Mouse (Mus musculus) adrenal gland, postnatal 36 days (tissue): ENCODE measurements at regions not wholly inside any gene's neighbourhood (a gene's known extent, or its start where the extent isn't known, plus 50 kb on each side); places are given as distances from the start of the nearest gene placed in this dataset.

Experiments
- DNase-seq, 2 experiments: peaks; one replicate each; pipeline ENCODE4 v3.0.0; 2021; ENCODE audit warnings: mixed read lengths in 1 of 2

- peak; percentile 6 to 29 for DNase-seq
Measured at GRCm38 (mm10) chr9:122568691-122569441, 178.3 kb upstream of the Topaz1 start.

DNA sequence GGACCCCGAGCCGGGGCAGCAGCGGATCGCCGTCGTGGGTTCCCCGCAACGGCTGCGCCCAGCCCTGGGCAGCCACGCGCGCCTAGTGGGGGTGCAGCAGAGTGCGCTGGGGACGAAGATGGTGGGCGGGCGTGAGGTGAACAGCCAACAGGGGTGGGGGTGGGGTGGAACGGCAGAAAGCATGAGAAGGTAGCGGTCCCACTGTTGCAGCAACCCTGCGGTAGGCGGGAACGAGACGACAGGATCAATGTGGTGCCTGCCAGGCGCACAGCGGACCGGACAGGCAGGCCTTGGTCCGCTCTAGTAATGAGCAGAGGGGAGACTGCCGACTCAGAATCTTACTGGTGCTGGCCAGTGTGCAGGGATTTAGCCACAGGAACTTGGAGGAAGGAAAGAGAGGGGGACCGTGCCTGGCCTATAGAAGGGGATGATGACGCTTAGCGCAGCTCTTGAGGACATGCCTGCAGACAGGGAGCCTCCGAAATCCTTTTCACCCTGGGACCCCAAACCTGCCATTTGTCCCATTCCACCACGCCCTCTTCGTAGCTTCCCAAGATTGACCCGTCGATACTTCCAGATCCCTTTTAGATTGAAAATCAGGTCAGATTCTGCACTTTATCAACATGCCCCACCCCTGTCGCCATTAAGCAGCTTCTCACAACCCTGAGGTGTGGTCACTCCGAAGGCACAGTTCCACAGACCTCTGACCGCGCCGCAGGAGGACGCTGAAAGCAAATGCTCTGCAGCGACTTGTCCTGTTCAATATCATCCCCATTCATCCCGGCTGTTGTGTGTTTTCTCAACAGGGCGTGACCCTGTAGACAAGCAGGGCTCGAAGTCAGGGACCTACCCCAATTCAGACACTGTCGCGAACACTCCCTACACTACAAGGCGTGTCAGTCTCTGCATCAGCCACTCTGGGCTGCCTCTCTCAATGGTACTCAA is 177.4 kb upstream of the Topaz1 start:
- DNase-seq, result no peak

GRCm38 (mm10) chr9:122571001-122571400 is 176.1 kb upstream of the Topaz1 start:
- no peak for DNase-seq

DNA sequence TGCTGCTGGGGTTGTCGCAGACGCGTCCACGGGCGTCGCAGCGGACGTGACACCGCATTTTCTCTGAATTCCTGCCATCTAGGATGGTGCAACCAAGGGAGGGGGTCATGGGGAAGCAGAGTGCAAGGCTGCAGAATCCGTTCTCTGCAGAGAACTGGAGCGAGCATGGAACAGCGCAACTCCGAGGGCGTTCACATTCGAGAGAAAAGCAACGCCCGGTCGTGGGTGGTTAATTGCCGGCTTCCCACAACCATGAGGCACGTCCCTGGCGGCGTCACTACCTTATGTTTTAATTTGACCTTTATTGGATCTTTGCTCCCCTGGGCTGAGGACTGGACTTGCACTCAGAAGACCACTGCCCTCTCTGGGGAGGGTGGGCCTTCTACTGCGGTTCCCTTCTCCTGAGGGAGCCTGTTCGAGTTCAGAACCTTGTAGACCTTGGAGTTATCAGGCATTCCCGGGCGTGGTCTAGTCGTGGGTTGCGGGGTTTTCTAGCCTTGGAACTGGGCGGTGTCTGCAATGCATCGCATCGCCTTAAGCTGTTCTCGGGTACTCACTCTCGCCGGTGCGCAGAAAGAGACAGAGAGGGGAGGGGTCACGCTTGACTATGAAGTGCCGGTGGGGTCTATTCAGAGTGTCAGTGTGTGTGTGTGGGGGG is 175.6 kb upstream of the Topaz1 start:
- no peak for DNase-seq

DNA sequence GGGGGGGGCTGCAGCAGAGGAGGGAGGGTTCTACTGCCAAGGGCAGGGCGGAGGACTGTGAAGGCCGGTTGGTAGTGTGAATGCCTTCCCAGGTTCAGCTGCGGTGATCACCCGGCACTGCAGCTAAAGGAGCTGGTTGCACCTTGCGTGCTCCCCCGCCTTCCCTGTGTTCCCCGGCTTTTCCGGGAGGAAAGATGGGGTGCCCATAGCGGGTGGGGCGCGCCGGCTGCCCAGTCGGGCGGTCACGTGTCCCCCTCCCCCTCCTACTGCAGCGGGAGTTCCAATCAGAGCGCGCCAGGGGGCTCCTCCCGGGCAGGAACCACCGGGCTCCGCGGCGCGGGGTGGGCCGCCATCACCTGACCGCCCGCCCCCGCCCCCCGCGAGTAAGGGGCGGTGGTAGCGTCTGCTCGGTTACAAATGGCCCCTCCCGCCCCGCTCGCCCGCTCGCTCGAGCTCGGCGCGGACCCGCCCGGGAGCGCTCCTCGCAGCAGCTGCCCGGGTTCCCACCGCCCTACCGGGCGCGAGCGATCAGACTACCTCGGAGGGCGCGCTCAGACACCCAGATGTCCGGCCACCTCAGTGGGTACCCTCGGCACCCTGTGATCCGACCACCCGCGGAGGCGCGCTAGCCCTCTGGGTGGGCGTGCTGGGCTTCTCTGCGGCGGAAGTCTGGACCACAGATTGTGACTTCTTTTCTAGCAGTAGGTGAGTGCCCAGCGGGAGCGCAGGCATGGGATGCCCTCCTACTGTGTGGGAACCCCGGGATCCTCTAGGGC is 174.9 kb upstream of the Topaz1 start:
- DNase-seq, result peak; percentile 65 to 66

DNA sequence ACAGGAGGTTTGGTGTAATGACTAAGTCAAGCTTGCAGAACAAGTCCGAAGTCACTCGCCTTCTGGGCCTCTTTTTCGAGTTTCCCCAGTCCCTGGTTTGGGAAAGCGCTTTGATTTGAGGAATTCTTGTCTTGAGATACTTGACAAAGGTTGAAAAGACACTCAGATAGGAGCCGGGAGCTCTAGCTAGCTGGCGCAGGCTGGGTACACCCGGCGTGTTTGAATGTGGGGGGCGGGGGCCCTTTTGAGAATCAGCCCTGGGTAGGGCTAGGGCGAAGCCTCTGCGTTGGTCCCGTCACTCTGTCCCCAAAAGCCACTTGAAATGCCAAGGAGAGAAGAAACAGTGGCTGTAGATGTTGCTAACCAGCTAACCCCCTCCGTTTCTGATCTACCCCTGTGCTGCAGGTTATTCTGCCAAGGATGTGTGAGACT is 174.3 kb upstream of the Topaz1 start:
- no peak for DNase-seq

GRCm38 (mm10) chr9:122585228-122585627 is 161.9 kb upstream of the Topaz1 start:
- DNase-seq, result no peak

- DNase-seq, result no peak
Measured at GRCm38 (mm10) chr9:122586421-122586820, 160.7 kb upstream of the Topaz1 start.

DNA sequence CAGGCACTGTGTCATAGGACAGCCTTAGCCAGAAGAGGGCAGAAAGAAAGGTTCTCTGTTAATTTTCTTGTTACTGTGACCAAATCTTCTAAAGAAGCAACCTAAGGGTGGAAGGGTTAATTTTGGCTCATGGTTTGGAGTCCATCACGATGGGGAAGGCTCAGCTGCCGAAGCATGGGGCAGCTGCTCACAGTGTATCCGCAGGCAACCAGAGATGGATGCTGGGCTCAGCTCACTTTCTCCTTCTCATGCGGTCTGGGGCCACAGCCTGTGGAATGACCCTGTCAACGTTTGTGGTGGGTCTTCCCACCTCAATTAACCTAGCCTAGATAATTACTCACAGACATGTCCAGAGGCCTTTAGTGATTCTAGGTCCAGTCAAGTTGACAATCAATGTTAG is 160.2 kb upstream of the Topaz1 start:
- no peak for DNase-seq

- no peak for DNase-seq
Measured at GRCm38 (mm10) chr9:122588246-122588645, 158.9 kb upstream of the Topaz1 start.

DNA sequence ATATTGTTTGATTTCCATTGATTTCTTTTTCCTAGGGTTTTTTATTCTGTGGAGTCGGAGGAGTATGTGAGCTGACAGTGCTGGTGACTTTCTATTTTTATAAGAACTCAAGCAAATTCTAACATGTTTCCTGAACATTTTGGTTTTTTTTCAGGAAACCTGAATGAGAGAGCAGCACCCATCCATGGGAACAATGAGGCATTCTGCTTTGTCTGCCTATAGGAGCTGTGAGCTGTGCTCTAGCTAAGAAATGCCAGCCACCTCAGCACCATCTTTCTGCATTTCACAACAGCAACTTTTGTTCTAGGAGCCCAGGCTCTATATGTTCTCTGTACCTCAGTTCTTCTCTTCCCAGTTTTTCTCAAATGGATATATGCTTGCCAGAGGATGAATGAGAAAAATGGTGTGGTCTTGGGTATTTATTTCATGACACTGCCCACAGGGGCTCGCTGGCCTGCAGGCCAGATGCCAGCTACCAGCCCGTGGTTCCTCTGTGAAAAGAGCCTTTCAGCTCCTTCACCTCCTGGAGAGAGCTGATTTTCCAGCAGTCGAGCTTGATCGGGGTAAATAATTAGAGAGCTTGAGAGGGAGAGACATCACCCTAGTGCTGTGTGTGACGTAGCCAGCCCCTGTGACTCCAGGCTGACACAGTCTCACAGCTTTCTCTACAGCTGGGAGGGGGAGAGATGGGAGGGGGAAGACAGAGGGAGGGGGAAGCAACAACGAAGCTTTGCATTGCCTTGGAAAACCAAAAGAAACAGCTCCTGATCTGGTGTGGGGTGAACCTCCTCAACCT is 154.1 kb upstream of the Topaz1 start:
- DNase-seq, result no peak

GRCm38 (mm10) chr9:122595120-122595943 is 151.8 kb upstream of the Topaz1 start:
- DNase-seq, result no peak

DNA sequence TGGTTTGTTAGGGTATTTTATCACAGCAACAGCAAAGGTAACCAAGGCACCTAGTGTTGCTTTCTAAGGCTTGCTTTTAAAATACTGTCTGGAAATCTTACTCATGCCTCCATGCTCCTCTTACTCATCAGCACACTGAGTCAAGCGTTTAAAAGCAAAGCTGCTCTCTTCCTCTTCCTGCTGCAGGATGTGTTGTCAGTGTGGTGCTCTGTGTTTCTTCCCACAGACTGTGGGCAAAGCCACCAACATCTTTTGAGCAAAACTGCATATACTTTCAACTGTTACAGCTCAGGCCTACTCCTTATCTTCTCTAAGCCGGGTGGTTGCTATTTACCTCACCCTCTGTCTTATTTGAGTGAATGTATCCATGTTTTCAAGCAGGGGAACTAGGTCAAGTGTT is 144.0 kb upstream of the Topaz1 start:
- DNase-seq, result no peak

DNA sequence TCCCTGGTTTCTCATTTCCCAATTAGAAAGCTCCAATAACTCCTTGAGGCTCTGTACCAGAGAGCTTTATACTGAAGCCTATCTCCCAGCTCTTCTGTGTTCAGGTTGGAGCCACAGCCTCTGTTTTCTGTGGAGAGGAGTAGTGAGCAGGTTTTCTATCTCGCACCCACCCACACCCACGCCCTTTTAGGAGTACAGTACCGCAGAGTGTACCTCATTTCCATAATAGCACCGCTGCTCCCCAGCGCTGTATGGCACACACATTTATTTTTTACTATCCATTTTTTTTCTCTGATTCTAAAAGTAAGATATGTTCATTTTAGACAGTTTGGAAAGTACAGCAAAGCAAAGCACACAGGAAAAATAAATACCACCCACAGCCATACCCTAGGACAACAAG is 137.5 kb upstream of the Topaz1 start:
- no peak for DNase-seq

DNA sequence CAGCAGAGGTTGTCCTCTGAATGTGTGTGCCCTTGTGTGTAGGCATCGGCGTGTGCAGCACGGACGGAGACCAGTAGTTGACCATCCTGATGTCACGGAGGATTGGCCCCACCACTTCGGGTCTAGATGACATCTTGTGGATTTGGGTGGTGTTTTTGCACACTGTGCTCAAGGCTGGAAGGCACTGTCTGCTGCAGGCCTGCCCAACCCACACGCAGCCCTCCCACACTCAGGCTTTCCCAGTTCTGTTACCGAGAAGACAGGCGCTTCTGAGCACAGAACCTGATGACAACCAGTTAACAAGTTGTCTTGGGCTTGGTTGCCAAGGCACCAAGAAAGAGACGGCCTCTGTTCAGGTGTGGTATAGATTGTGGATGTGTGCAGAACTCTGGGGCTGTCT is 136.2 kb upstream of the Topaz1 start:
- no peak for DNase-seq

DNA sequence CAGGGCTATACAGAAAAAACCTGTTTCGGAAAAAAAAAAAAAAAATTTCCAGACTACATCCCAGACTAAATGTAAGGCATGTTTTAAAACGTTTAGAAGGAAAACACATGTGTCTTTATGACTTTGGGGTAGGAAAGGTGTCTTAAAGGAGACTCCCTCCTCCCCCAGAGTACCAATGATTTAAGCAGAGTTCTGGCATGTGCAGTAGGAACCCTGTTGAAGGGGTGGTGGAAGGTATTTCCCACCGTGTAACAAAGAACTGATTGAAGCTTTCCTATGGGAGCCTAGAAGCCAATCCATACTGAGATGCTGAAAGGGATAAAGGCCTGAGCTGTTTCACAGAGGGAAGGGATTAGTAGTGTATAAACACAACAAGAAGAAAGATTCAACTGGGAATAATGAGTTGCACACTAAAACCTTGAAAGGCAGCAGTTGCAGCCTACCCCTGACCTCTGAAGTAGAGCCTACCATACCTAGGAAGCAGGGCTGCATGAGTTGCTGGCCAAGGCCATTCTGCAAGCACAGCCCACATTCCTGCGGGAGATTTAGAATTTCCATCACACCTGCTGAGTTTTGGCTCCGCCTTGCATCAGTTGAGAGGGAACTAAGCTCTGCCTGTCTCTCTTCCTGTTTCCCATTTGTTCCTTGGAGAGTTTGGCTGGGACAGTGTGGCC is 132.4 kb upstream of the Topaz1 start:
- DNase-seq, result no peak

- DNase-seq, result peak; percentile 63 to 66
Measured at GRCm38 (mm10) chr9:122615351-122615750, 131.8 kb upstream of the Topaz1 start.

- DNase-seq, result no peak
Measured at GRCm38 (mm10) chr9:122617793-122618192, 129.4 kb upstream of the Topaz1 start.

DNA sequence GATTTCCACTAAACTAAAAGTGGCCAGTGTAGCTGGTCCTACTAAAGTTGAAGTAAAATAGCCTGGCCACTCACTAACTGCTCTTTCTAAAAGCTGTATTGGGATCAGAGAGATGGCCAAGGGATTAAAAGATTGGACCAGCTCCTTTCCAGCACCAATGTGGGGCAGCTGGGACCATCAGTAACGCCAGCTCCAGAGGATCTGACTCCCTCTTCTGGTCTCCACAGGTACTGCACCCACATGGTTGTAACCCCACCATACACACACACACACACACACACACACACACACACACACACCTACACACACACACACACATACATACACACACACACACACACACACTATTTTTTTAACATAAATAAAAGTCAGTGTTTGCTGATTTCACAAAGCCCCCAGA is 122.1 kb upstream of the Topaz1 start:
- DNase-seq, result no peak

- no peak for DNase-seq
Measured at GRCm38 (mm10) chr9:122626346-122626745, 120.8 kb upstream of the Topaz1 start.
